Mouse (Mus musculus) kidney, adult 2 months (tissue): Measurements from ENCODE around the gene Nop53. TPM values are rescaled to one million over a fixed set of nuclear protein-coding genes. Genes with fewer than 3 reads are reported as not detected.

Source experiments
- DNase-seq: peaks from one replicate; pipeline ENCODE4 v3.0.0; 2021
- H3K27ac ChIP-seq: fragments of 200-500 bp; 2 replicates; pipeline ENCODE4 v1.5.1; 2012; ENCODE audit warnings: low read depth, low read length, control low read depth, inconsistent platforms; ENCODE audit not compliant: insufficient read depth
- H3K27me3 ChIP-seq: fragments of 200-500 bp; replicated peaks from 2 replicates; pipeline ENCODE4 v1.6.1; 2012; ENCODE audit warnings: mild to moderate bottlenecking, moderate library complexity, low read length, inconsistent platforms; ENCODE audit not compliant: control insufficient read depth, insufficient read depth
- H3K36me3 ChIP-seq: fragments of 200-500 bp; 2 replicates; pipeline ENCODE4 v1.6.1; 2012; ENCODE audit warnings: mild to moderate bottlenecking, moderate library complexity, low read length, inconsistent platforms; ENCODE audit not compliant: control insufficient read depth, insufficient read depth
- H3K4me1 ChIP-seq: fragments of 200-500 bp; 2 replicates; pipeline ENCODE4 v1.6.1; 2011; ENCODE audit warnings: low read length; ENCODE audit not compliant: control insufficient read depth, insufficient read depth
- H3K4me3 ChIP-seq: fragments of 200-500 bp; 2 replicates; pipeline ENCODE4 v1.5.1; 2011; ENCODE audit warnings: mild to moderate bottlenecking, low read depth, low read length, control low read depth; ENCODE audit not compliant: insufficient read depth
- CTCF ChIP-seq: fragments of 200-500 bp; conservative IDR thresholded peaks from 2 replicates; pipeline ENCODE4 v1.5.1; 2011; ENCODE audit warnings: low read depth, mild to moderate bottlenecking, control low read depth, low read length, moderate library complexity, mixed read lengths; ENCODE audit not compliant: insufficient read depth, insufficient read length
- POLR2A ChIP-seq: fragments of 200-500 bp; IDR thresholded peaks from one replicate; pipeline ENCODE4 v1.6.1; 2011; ENCODE audit warnings: low read depth, low read length, control low read depth
- WGBS: fragments of 180-500 bp; shearing (Covaris S2); methylation state at CpG from one replicate; pipeline ENCODE4 v1.1.7; 2018; 5-methylcytosine and 5-hydroxymethylcytosine counted together
- polyA plus RNA-seq: library from polyadenylated mRNA; depleted of rRNA; stranded (reverse); fragments of >200 nt; gene quantifications from 2 replicates; pipeline ENCODE4 v1.2.3, GENCODE M21; 2012

The Nop53 gene
- polyA plus RNA-seq, 1 experiment: 88.9 TPM

DNA sequence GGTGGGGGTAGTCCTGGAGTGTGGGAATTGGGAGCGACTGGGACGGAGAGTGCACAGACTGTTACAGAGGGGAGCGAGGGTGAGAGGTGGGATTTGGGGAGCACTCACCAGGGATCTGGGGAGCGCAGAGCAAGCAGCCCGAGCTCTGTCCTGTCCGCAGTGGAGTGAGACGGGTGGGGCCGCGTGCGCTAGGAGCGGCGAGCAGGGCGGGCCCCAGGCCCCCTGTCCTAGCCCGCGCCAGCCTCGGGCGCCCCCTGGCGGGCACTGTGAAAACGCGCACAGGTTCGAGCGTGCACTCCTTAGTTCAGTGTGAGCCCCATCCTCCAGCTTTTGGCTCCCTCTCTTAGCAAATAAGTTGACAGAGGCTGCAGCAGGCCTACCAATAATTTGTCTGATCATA lies 21.4 kb upstream of the Nop53 start, which contains the start of gene Ehd2:
Gene Ehd2 (minus strand): TSS at position 256 of the 400 bp plus-strand sequence.
- TF ChIP-seq CTCF (peak; percentile 71), POLR2A (peak; percentile 49)

DNA sequence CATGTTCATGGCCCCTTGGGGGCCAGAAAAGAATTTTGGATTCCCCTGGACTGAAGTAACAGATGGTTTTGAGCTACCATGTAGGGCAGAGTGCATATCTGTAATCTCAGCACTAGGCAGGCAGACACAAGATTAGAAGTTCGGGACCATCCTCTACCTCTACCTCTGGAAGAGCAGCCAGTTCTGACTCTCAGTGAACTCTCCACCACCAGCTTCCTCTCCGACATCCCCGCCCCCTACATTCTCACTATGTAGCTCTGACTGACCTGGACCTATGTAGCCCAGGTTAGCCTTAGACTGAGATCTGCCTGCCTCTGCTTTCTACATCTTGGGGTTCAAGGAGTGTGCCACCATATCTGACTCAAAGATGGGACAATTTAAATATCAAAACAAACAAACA lies 20.6 kb upstream of the Nop53 start:
- H3K4me1 ChIP-seq: peaks cover 7% of the 10 kb centered on the region; the same call in 1 of the 2 replicates
- no peaks in the 10 kb centered on the region for H3K36me3 ChIP-seq
- TF ChIP-seq CTCF: no peak
- TF ChIP-seq POLR2A: no peak
- H3K27me3 ChIP-seq: no peaks in the 10 kb centered on the region
- DNase-seq: no peak
- H3K27ac ChIP-seq: no peak overlapping the region
- peak overlapping the region; percentile 77 for H3K4me3 ChIP-seq
- WGBS: 87% methylated on average over 3 of the region's 3 CpGs

More for the DNA sequence above, 21.4 kb upstream of the Nop53 start, which contains the start of gene Ehd2:
- no peaks in the 10 kb centered on the region for H3K27me3 ChIP-seq
- H3K4me1 ChIP-seq: peaks cover 3% of the 10 kb centered on the region; the same call in 1 of the 2 replicates
- H3K27ac ChIP-seq: peak within 1 kb of the TSS; percentile 64
- peak within 1 kb of the TSS; percentile 77 for H3K4me3 ChIP-seq
- peaks cover 1% of the 10 kb centered on the region for H3K36me3 ChIP-seq
- 2% methylated on average over 22 of the region's 22 CpGs for WGBS
- peak; percentile 77 for DNase-seq

DNA sequence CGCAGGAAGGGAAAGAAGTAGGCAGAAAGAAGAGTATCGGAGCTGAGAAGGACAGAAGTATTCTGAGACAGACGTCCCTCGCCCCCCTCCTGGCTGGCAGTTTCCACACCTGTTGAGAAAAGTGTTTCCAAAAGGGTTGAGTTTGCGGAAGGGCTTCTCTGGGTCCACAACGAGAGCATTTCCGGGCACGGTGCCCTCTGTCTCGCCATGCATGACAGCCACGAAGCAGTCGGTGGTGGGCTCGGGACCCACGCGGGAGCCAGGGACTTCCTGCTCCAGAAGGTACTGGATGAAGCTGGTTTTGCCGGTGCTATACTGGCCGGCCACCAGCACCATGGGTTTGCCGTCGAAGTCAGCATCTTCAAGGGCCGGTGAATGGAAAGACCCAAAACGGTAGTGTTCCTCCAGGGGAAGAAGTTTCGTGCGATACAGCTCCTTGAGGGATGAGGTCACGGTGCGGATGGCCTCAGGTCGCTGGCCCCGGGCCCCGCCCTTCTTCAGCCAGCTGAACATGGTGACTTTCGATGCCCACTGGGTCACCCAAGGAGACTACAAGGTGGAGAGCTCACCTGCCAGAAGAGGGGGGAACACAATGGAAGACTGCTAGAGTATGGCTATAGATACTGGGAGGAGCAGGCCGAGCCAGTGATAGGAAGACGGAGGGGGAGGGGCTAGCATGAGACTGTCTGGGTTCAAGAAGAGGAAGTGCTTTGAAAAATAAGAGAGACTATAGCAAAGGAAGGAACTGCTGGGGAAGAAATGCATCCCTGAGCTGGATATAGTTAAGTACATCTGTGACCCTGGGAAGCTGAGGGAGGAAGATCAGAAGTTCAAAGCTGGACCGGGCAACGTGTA lies 18.2 kb upstream of the Nop53 start:
- Histone ChIP-seq H3K27ac (peak overlapping the region; percentile 17; the same call in 1 of the 2 replicates), H3K4me1 (peaks cover 14% of the 10 kb centered on the region), H3K27me3 (no peaks in the 10 kb centered on the region), H3K36me3 (no peaks in the 10 kb centered on the region), H3K4me3 (no peak overlapping the region)
- WGBS: 53% methylated on average over 32 of the region's 32 CpGs
- DNase-seq: no peak
- no peak for TF ChIP-seq CTCF

DNA sequence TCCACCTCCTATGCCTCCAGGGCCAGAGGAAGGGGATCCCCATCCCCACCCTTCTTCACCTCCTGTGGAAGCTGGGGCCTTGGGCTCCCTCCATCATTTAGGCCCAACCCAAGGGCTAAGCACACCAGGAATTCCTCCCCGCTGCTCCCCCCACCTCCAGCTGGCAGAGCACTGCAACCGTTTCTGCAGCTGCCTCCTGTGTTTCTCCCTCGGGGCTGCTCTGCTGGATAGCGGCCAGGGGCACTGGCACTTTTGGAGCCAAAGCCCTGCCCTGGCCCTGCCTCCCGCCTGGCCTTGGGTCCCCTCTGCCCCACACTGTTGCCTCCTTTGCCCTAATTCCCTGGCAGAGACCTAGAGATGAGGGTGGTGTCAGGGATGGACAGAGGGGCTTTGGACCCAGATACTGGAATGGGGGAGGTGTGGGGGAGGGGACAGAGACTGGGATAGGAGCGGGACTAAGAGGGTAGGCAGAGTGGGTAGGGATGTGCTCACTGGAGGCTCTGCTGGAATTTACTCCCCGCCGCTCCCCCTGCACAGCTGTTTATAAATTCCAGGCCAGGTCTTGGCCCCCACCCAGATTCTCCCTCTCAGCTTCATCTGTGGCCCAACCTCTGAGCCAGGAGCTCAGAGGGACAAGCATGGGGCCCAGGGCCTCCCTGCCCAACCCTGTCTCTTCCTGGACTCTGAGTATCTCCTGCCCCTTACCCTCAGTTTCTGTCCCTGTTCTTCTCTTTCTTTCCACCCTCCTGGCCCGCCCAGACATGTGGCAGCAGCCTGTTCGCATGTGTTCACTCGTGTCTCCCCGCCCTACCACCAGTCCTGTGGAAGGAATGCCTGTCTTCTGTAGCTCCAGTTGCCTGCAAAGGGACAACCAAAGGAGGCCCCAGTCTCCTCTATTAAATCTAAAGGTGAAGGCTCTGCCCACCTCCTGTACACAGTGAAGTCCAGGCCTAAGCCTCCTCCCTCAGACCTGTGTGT lies 16.7 kb upstream of the Nop53 start:
- TF ChIP-seq POLR2A (no peak), CTCF (no peak)
- WGBS: 30% methylated on average over 12 of the region's 12 CpGs
- H3K36me3 ChIP-seq: no peaks in the 10 kb centered on the region
- no peaks in the 10 kb centered on the region for H3K27me3 ChIP-seq
- H3K4me1 ChIP-seq: peaks cover 14% of the 10 kb centered on the region
- peak; percentile 93 for DNase-seq
- H3K27ac ChIP-seq: peak overlapping the region; percentile 70
- no peak overlapping the region for H3K4me3 ChIP-seq

DNA sequence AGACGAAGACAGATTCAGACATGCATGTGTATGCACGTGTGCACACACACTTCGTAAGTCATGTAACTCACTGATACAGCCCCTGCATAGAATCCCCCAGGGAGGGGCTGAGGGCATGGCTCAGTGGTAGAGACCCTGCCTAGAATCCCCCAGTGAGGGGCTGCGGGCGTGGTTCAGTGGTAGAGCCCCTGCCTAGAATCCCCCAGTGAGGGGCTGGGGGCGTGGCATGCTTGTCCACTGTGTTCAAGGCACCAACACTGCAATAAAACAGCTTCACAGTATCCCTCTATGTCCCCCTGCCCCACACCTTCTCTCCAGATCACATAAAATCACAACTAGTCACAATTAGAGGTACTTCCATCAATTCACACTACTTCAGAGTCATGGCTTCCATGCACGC lies 15.9 kb upstream of the Nop53 start:
- peaks cover 14% of the 10 kb centered on the region for H3K4me1 ChIP-seq
- TF ChIP-seq CTCF: no peak
- TF ChIP-seq POLR2A: no peak
- H3K4me3 ChIP-seq: no peak overlapping the region
- H3K36me3 ChIP-seq: no peaks in the 10 kb centered on the region
- DNase-seq: no peak
- H3K27ac ChIP-seq: peak overlapping the region; percentile 70
- 84% methylated on average over 7 of the region's 7 CpGs for WGBS
- no peaks in the 10 kb centered on the region for H3K27me3 ChIP-seq

DNA sequence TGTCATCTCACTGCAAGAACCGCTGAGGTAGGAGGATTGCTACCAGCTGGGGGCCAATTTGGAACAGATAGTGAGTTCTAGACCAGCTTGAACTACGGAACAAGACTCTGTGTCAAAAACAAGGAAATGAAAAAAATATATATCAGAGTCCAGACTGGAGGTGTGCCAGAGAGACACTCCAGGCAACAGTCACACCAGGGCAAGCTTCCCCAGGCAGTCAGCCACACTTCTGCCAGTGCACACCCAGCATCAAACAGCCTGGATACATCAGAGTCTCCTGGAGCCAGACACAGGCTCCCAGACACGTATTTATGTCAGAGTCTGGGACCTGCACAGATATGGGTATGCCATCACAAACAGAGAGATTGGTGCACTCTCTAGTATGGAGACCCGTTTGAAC lies 15.4 kb upstream of the Nop53 start:
- DNase-seq: no peak
- Histone ChIP-seq H3K27me3 (no peaks in the 10 kb centered on the region), H3K4me1 (peaks cover 14% of the 10 kb centered on the region), H3K36me3 (no peaks in the 10 kb centered on the region), H3K27ac (0 out of 2 replicates have a peak overlapping the region, but pooled peaks have one; percentile 7), H3K4me3 (no peak overlapping the region)
- 36% methylated on average over 4 of the region's 4 CpGs for WGBS
- TF ChIP-seq POLR2A: no peak
- no peak for TF ChIP-seq CTCF

DNA sequence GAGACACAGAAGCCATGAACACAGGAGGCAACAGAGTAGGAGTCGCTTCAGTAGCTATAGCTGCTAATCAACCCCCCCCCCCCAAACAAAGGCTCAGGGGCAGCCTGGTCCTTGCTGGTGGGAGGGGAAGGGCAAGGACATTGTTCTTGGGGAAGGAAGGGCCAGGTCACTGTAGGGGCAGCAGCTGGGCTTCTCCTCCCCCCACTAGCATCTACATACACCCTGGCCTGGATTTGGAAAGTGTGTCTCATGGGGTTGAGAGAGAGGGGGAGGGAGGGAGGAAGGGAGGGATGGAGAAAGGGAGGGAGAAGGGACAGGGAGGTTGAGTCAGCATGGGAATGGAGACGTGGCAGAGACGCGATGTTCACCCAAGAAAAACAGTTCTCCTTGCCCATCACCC lies 14.8 kb upstream of the Nop53 start:
- Histone ChIP-seq H3K27ac (no peak overlapping the region), H3K4me3 (no peak overlapping the region), H3K27me3 (no peaks in the 10 kb centered on the region), H3K36me3 (no peaks in the 10 kb centered on the region), H3K4me1 (peaks cover 14% of the 10 kb centered on the region)
- 37% methylated on average over 4 of the region's 4 CpGs for WGBS
- DNase-seq: no peak
- TF ChIP-seq POLR2A (no peak), CTCF (no peak)
